Mouse (Mus musculus) kidney, postnatal 0 days (tissue): Measurements from ENCODE around the gene Eefsec. TPM values are rescaled to one million over a fixed set of nuclear protein-coding genes. Genes with fewer than 3 reads are reported as not detected.

Experiments used
- ATAC-seq: fragments of 200-750 bp; cut with Nextera tagmentation; replicated peaks from 2 replicates; pipeline ENCODE4 v1.8.0; 2017; ENCODE audit warnings: low read depth, moderate number of reproducible peaks, moderate TSS enrichment, moderate library complexity; ENCODE audit not compliant: low FRiP score
- DNase-seq: peaks from one replicate; pipeline ENCODE4 v3.0.0-alpha.2; 2016; ENCODE audit warnings: low spot score
- H3K27ac ChIP-seq: fragments of 300-500 bp; sonication (generic); 2 replicates; pipeline ENCODE4 v1.5.1; 2014; ENCODE audit warnings: mild to moderate bottlenecking
- H3K27me3 ChIP-seq: fragments of 300-500 bp; sonication (generic); 2 replicates; pipeline ENCODE4 v1.6.1; 2014; ENCODE audit warnings: low read length, mixed read lengths; ENCODE audit not compliant: insufficient read depth
- H3K36me3 ChIP-seq: fragments of 300-500 bp; sonication (generic); 2 replicates; pipeline ENCODE4 v1.6.1; 2014; ENCODE audit warnings: low read length, mixed read lengths; ENCODE audit not compliant: insufficient read depth
- H3K4me1 ChIP-seq: fragments of 300-500 bp; sonication (generic); replicated peaks from 2 replicates; pipeline ENCODE4 v1.6.1; 2014; ENCODE audit warnings: antibody characterized with exemption, low read length, mixed read lengths; ENCODE audit not compliant: insufficient read depth
- H3K4me2 ChIP-seq: fragments of 300-500 bp; sonication (generic); 2 replicates; pipeline ENCODE4 v1.6.1; 2014; ENCODE audit warnings: mild to moderate bottlenecking, low read length, moderate library complexity, mixed read lengths
- H3K4me3 ChIP-seq: fragments of 300-500 bp; sonication (generic); replicated peaks from 2 replicates; pipeline ENCODE4 v1.5.1; 2014; ENCODE audit warnings: low read depth, low read length
- H3K9ac ChIP-seq: fragments of 300-500 bp; sonication (generic); 2 replicates; pipeline ENCODE4 v1.6.1; 2014; ENCODE audit warnings: low read depth, low read length
- H3K9me3 ChIP-seq: fragments of 300-500 bp; sonication (generic); replicated peaks from 2 replicates; pipeline ENCODE4 v1.6.1; 2016; ENCODE audit warnings: low read length, inconsistent platforms, mixed read lengths
- CTCF ChIP-seq: IDR thresholded peaks from 2 replicates; pipeline ENCODE4 v1.5.1; 2016; ENCODE audit warnings: antibody characterized with exemption, low read depth, mild to moderate bottlenecking, moderate library complexity
- WGBS: fragments of 180-500 bp; shearing (Covaris S2); extraction: QIAGEN DNeasy Blood & Tissue Kit; methylation state at CpG from one replicate; pipeline ENCODE4 v1.1.7; 2014; 5-methylcytosine and 5-hydroxymethylcytosine counted together
- polyA plus RNA-seq: library from polyadenylated mRNA; unstranded; fragments of >200 nt; fragmentation: Nextera tagmentation; extraction: Ambion mirVana; gene quantifications from 2 replicates; pipeline ENCODE4 v1.2.1, GENCODE M21; 2015

The Eefsec gene
- polyA plus RNA-seq, 1 experiment from 2014 or later = 34.8 TPM

DNA sequence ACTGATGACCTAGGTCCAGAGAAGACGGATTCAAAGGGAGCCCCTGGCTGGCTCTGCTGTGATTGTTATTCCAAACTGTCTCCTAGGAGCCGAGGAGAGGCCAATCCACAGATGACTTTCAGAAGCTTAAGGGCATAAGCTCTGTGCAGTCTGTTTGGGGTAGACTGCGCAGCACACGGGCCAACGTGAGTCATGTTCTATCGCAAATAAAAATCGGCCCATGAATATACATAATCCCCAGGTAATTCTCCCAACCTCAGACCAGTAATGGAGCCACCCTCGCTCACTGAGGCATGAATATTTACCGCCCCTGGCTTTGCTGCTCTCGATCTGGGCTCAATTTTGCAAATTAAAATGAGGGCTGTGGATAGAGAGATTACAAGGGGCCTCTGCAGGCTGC, 134.7 kb downstream of the Eefsec start:
- no peak overlapping the region for H3K4me3 ChIP-seq
- ATAC-seq = no peak
- H3K9me3 ChIP-seq = no peaks in the 10 kb centered on the region
- no peak overlapping the region for H3K9ac ChIP-seq
- H3K4me2 ChIP-seq = no peak overlapping the region
- H3K36me3 ChIP-seq = no peaks in the 10 kb centered on the region
- no peaks in the 10 kb centered on the region for H3K27me3 ChIP-seq
- no peak overlapping the region for H3K27ac ChIP-seq
- no peak for DNase-seq
- TF ChIP-seq CTCF = no peak
- H3K4me1 ChIP-seq = no peaks in the 10 kb centered on the region
- WGBS = 66% methylated on average over 10 of the region's 10 CpGs

DNA sequence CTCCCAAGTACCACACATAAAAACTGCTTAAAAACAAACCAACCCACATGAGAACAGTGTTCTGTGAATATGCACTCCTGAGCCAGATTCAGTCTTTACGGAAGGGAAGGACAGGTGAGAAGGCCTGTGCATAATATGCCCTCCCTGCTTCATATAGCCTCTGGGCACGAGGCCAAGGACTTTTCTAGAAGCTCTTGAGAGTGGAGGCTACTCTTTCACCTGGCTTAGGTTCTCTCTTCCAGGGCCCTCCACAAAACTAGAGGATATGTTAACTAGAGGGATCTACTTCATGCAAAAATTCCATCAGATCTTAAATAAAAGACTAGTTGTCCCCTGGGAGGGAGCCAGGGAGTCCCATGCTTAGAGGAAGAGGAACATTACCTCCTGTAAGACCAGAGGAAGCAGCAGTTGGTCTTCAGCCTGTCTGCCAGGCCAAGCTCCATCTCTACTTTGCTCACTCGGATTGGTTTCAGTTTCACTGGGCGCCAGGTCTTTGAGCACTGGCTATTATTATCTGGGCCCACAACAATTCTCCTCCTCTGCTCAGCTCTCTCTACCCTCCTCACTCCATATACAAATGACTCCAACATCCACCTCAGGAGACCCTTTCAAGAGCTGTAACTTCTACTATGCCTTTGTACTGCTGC, 140.1 kb downstream of the Eefsec start:
- 86% methylated on average over 4 of the region's 4 CpGs for WGBS
- H3K9me3 ChIP-seq = no peaks in the 10 kb centered on the region
- H3K27ac ChIP-seq = no peak overlapping the region

DNA sequence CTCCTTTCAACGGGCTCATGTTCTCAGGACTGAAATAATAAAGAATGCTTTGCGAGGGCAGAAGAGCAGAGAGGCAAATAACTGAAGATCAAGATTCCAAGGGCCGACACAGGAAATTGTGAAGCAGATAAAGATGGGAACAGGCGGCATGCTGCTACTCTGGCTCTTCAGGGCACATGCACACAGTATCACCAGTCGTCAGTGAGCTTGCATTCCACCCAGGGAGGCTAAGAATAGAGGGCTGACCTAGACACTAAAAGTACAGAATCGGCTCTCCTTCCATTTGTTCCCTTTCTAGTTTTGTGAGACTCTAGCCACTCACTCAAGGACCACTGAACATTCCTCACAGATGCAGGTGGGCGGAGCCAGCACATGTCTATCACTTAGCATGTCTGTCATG, 145.1 kb downstream of the Eefsec start:
- Histone ChIP-seq H3K4me3 (no peak overlapping the region), H3K4me2 (no peak overlapping the region), H3K4me1 (no peaks in the 10 kb centered on the region), H3K27ac (no peak overlapping the region), H3K27me3 (no peaks in the 10 kb centered on the region), H3K9me3 (no peaks in the 10 kb centered on the region), H3K9ac (no peak overlapping the region), H3K36me3 (no peaks in the 10 kb centered on the region)
- no peak for DNase-seq
- ATAC-seq = no peak
- 69% methylated on average over 7 of the region's 7 CpGs for WGBS
- TF ChIP-seq CTCF = no peak

More for the DNA sequence above, 140.1 kb downstream of the Eefsec start:
- Histone ChIP-seq H3K36me3 (no peaks in the 10 kb centered on the region), H3K9ac (no peak overlapping the region), H3K4me3 (no peak overlapping the region), H3K4me1 (no peaks in the 10 kb centered on the region), H3K4me2 (no peak overlapping the region), H3K27me3 (no peaks in the 10 kb centered on the region)
- DNase-seq = no peak
- ATAC-seq = no peak
- TF ChIP-seq CTCF = no peak

DNA sequence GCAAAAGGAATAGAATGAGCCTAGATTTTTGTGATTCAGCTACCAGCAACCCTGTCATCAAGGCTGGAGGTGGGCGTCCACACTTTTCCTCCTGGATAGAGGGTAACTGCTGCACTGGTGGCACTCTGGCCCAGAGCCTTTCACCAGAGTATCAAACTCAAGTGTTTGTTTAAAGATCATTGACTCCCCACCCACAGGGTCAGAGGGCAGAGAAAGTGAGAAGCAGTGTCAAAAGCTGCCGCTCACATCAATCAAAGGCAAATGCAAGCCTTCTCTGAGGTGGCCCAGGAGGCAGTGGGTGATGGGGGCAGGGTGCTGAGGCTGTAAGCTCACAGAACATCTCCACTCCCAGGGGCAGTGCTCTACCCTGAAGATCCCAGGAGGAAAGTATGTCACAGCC, 146.8 kb downstream of the Eefsec start:
- H3K9ac ChIP-seq = no peak overlapping the region
- H3K27ac ChIP-seq = no peak overlapping the region
- no peak for TF ChIP-seq CTCF
- no peak overlapping the region for H3K4me3 ChIP-seq
- WGBS = 59% methylated on average over 2 of the region's 2 CpGs
- H3K27me3 ChIP-seq = no peaks in the 10 kb centered on the region
- H3K9me3 ChIP-seq = no peaks in the 10 kb centered on the region
- H3K36me3 ChIP-seq = no peaks in the 10 kb centered on the region
- no peak for ATAC-seq
- DNase-seq = no peak
- no peaks in the 10 kb centered on the region for H3K4me1 ChIP-seq
- no peak overlapping the region for H3K4me2 ChIP-seq

DNA sequence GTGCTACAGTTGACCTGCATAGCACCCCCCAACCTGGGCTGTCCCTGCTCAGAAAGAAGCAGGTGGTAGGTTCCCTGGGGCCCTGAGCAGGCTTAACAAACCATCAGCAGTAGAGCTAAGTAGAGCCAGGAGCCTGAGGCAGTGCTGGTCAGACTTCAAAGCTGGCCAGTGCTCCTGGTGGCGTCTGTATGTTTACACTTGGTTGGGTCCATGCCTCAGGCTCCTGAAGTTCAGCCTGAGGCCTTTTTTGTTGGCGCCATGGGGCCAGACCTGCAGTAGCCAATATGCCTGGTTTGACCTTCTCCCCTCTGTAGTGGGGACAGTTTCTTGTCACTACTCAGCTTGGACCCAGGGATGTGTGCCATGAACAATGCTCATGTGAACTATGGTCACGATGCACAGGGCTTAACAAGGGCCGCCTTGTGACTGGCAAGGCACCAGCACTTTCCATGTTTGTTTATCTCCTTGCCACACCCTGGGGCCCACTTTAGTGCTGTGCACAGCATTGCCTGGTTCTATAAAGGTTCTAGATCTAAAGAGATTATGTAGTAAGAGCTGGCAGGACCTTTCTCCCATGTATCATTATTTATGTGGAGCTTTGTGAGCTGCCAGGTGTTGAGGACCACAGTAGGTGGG, 153.9 kb downstream of the Eefsec start:
- ATAC-seq (no peak; the same call in 1 of the 2 replicates), DNase-seq (no peak)
- no peak for TF ChIP-seq CTCF
- Histone ChIP-seq H3K27me3 (no peaks in the 10 kb centered on the region), H3K4me1 (no peaks in the 10 kb centered on the region), H3K9me3 (no peaks in the 10 kb centered on the region), H3K9ac (no peak overlapping the region), H3K36me3 (no peaks in the 10 kb centered on the region), H3K4me2 (no peak overlapping the region), H3K27ac (no peak overlapping the region), H3K4me3 (no peak overlapping the region)
- WGBS = 68% methylated on average over 4 of the region's 4 CpGs

DNA sequence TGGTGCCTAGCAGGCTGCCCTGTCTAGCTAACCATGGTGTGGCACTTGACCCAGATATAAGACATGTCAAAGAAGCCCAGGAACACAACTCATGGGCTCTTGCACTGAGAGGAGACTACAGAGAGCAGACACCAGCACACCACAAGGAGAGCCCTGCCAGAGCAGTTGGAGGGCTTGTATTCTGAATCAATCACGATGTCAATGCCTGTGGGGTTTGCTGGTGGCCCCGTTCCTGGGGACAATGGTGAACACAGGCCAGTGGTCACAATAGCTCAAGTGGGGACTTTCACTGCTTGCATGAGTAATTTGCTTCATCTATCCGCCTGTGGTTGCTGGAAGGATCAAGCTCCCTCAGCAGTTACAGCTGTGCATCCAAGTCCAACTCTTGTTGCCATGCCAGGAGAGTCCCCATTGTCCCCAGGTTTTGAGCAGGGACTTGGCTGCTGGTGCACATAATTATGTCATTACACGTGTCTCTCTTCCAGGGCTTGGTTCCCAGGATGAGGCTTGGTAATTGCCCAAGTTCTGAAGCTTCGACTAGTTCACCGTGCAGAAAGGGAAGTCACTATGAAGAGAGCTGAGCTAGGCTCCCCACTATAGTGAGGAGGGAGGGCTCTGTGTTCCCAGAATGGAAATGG, 156.1 kb downstream of the Eefsec start:
- 84% methylated on average over 6 of the region's 6 CpGs for WGBS
- H3K9ac ChIP-seq = no peak overlapping the region
- DNase-seq = no peak
- H3K27me3 ChIP-seq = no peaks in the 10 kb centered on the region
- no peaks in the 10 kb centered on the region for H3K36me3 ChIP-seq
- no peak overlapping the region for H3K4me2 ChIP-seq
- TF ChIP-seq CTCF = no peak
- no peaks in the 10 kb centered on the region for H3K9me3 ChIP-seq
- H3K27ac ChIP-seq = no peak overlapping the region
- H3K4me1 ChIP-seq = no peaks in the 10 kb centered on the region
- ATAC-seq = no peak
- H3K4me3 ChIP-seq = no peak overlapping the region
